Mouse (Mus musculus): ENCODE data around the gene Pcnx3.

- TF ChIP-seq CTCF (IDR thresholded peaks at IDR 0.05; ENCODE audit: low read depth, low read length) (no peak), POLR2A (IDR thresholded peaks at IDR 0.05; ENCODE audit: insufficient read depth, low read length) (no peak), EP300 (IDR thresholded peaks at IDR 0.05; ENCODE audit: insufficient read depth, low read depth, low read length) (no peak)
Observed at GRCm38 (mm10) chr19:5713730-5714129, 25.0 kb upstream of the Pcnx3 start.
